ENCODE assay signal across 18 mouse cellular contexts in genomic region chr14:105429664-105430257, GRCm38 (mm10).
"Had no signal": no experiment of that assay in that cellular context is flagged by ENCODE, and none has a peak within 500 bp of the region (broad histone marks: within the 10 kb centered on the region; RNA-seq: fewer than 3 reads in every experiment).

No protein-coding gene starts in this region.

- H3K4me1 ChIP-seq: stomach, embryonic 15.5 days had no signal

- ATAC-seq: midbrain, embryonic 16.5 days had no signal

- H3K36me3 ChIP-seq: midbrain, embryonic 10.5 days; midbrain, embryonic 12.5 days; neural tube, embryonic 13.5 days; neural tube, embryonic 15.5 days; stomach, embryonic 15.5 days had no signal

- H3K27me3 ChIP-seq: neural tube, embryonic 13.5 days; neural tube, embryonic 15.5 days; stomach, embryonic 15.5 days had no signal

- H3K4me2 ChIP-seq: lung, embryonic 14.5 days; midbrain, embryonic 12.5 days; neural tube, embryonic 13.5 days; neural tube, embryonic 15.5 days; stomach, embryonic 15.5 days had no signal

- H3K4me3 ChIP-seq: midbrain, embryonic 10.5 days; midbrain, embryonic 12.5 days; myocyte; neural tube, embryonic 13.5 days; neural tube, embryonic 15.5 days; stomach, embryonic 15.5 days had no signal

- DNase-seq: lung, adult 18-20 months; lung, embryonic 14.5 days; lung, postnatal 10 days; lung, postnatal 4 days; midbrain, embryonic 14.5 days; retina, postnatal 1 day; right cerebral cortex, adult 18-20 months; thymus, adult 2 months; thymus, postnatal 25 days; thymus, postnatal 4 days had no signal

- H3K27ac ChIP-seq: midbrain, embryonic 10.5 days; midbrain, embryonic 12.5 days; neural tube, embryonic 13.5 days; neural tube, embryonic 15.5 days; stomach, embryonic 15.5 days; stomach, postnatal 0 days had no signal

- H3K9me3 ChIP-seq: midbrain, embryonic 10.5 days; midbrain, embryonic 12.5 days; neural tube, embryonic 13.5 days; neural tube, embryonic 15.5 days; stomach, embryonic 15.5 days had no signal

- H3K9ac ChIP-seq: lung, embryonic 14.5 days; midbrain, embryonic 12.5 days; neural tube, embryonic 13.5 days; neural tube, embryonic 15.5 days; stomach, embryonic 15.5 days had no signal
